Mouse (Mus musculus) kidney, adult 11 months (tissue): Measurements from ENCODE around the gene Hist1h2ae.
A peak's percentile ranks its signal among the peaks of the same experiment; 100 is the strongest.
"Not testable (repeated sequence)": the region's sequence is repeated elsewhere in the genome, so short reads cannot be mapped to it uniquely, and the experiment has no call there.

Experiments
- DNase-seq: peaks from one replicate; pipeline ENCODE4 v3.0.0; 2022

Gene Hist1h2ae

GRCm38 (mm10) chr13:23571022-23571503 lies at the start of gene Hist1h2ae, which contains the start of gene Hist1h2bg:
Gene Hist1h2ae (minus strand): TSS chr13:23571220.
Gene Hist1h2bg (plus strand): TSS chr13:23571396.
- DNase-seq, result peak; percentile 38

GRCm38 (mm10) chr13:23620056-23620732 lies 49.2 kb upstream of the Hist1h2ae start:
- DNase-seq, result no peak

GRCm38 (mm10) chr13:23611638-23612037 lies 40.6 kb upstream of the Hist1h2ae start:
- DNase-seq, result no peak

- no peak for DNase-seq
Measured at GRCm38 (mm10) chr13:23610393-23610792, 39.4 kb upstream of the Hist1h2ae start.

GRCm38 (mm10) chr13:23609844-23610243 lies 38.8 kb upstream of the Hist1h2ae start:
- no peak for DNase-seq

GRCm38 (mm10) chr13:23609209-23609608 lies 38.2 kb upstream of the Hist1h2ae start:
- no peak for DNase-seq

- no peak for DNase-seq
Measured at GRCm38 (mm10) chr13:23605052-23605451, 34.0 kb upstream of the Hist1h2ae start.

- no peak for DNase-seq
Measured at GRCm38 (mm10) chr13:23604452-23604851, 33.4 kb upstream of the Hist1h2ae start.

GRCm38 (mm10) chr13:23603182-23603699 lies 32.2 kb upstream of the Hist1h2ae start:
- DNase-seq, result no peak

GRCm38 (mm10) chr13:23597957-23598356 lies 26.9 kb upstream of the Hist1h2ae start:
- peak; percentile 36 for DNase-seq

- no peak for DNase-seq
Measured at GRCm38 (mm10) chr13:23595622-23596372, 24.8 kb upstream of the Hist1h2ae start.

GRCm38 (mm10) chr13:23595185-23595584 lies 24.2 kb upstream of the Hist1h2ae start:
- DNase-seq, result no peak

- DNase-seq, result no peak
Measured at GRCm38 (mm10) chr13:23593051-23593770, 22.2 kb upstream of the Hist1h2ae start.

- DNase-seq, result no peak
Measured at GRCm38 (mm10) chr13:23592614-23593013, 21.6 kb upstream of the Hist1h2ae start.

- not testable (repeated sequence) for DNase-seq
Measured at GRCm38 (mm10) chr13:23591886-23592285, 20.9 kb upstream of the Hist1h2ae start.

- no peak for DNase-seq
Measured at GRCm38 (mm10) chr13:23591206-23591605, 20.2 kb upstream of the Hist1h2ae start.

- DNase-seq, result no peak
Measured at GRCm38 (mm10) chr13:23586940-23587225, 15.9 kb upstream of the Hist1h2ae start.

- DNase-seq, result no peak
Measured at GRCm38 (mm10) chr13:23586099-23586939, 15.3 kb upstream of the Hist1h2ae start.

- DNase-seq, result peak; percentile 66
Measured at GRCm38 (mm10) chr13:23585442-23586098, 14.6 kb upstream of the Hist1h2ae start.

GRCm38 (mm10) chr13:23585029-23585441 lies 14.0 kb upstream of the Hist1h2ae start:
- DNase-seq, result peak; percentile 61

GRCm38 (mm10) chr13:23584331-23584730 lies 13.3 kb upstream of the Hist1h2ae start:
- no peak for DNase-seq
